Mouse (Mus musculus) thymus, adult 2 months (tissue): Measurements from ENCODE around the gene Dagla. TPM values are rescaled to one million over a fixed set of nuclear protein-coding genes. Genes with fewer than 3 reads are reported as not detected.

Experiments used
- DNase-seq: peaks from one replicate; pipeline ENCODE4 v3.0.0; 2021
- H3K27ac ChIP-seq: fragments of 200-500 bp; 2 replicates; pipeline ENCODE4 v1.5.1; 2012; ENCODE audit warnings: low read length, control low read depth; ENCODE audit not compliant: control insufficient read depth, insufficient read depth
- H3K27me3 ChIP-seq: fragments of 200-500 bp; 2 replicates; pipeline ENCODE4 v1.6.1; 2012; ENCODE audit warnings: mild to moderate bottlenecking, low read length, moderate library complexity, mixed read lengths; ENCODE audit not compliant: control insufficient read depth, insufficient read depth
- H3K36me3 ChIP-seq: fragments of 200-500 bp; 2 replicates; pipeline ENCODE4 v1.6.1; 2012; ENCODE audit warnings: mild to moderate bottlenecking, low read length, moderate library complexity; ENCODE audit not compliant: control insufficient read depth, insufficient read depth
- H3K4me1 ChIP-seq: fragments of 200-500 bp; replicated peaks from 2 replicates; pipeline ENCODE4 v1.6.1; 2012; ENCODE audit warnings: low read length; ENCODE audit not compliant: control insufficient read depth, insufficient read depth
- H3K4me3 ChIP-seq: fragments of 200-500 bp; 2 replicates; pipeline ENCODE4 v1.5.1; 2012; ENCODE audit warnings: mild to moderate bottlenecking, low read length, control low read depth, moderate library complexity; ENCODE audit not compliant: control insufficient read depth, insufficient read depth
- CTCF ChIP-seq: fragments of 200-500 bp; IDR thresholded peaks from 2 replicates; pipeline ENCODE4 v1.5.1; 2012; ENCODE audit warnings: mild to moderate bottlenecking, control low read depth, low read length, moderate library complexity, borderline replicate concordance; ENCODE audit not compliant: control insufficient read depth, poor library complexity, insufficient read depth; ENCODE audit errors: extremely low read depth
- POLR2A ChIP-seq: fragments of 200-500 bp; IDR thresholded peaks from 2 replicates; pipeline ENCODE4 v1.6.1; 2012; ENCODE audit warnings: mild to moderate bottlenecking, low read length, control low read depth, moderate library complexity; ENCODE audit not compliant: control insufficient read depth, poor library complexity, insufficient read depth; ENCODE audit errors: extremely low read depth
- WGBS: fragments of 180-500 bp; shearing (Covaris S2); methylation state at CpG from one replicate; pipeline ENCODE4 v1.1.7; 2018; 5-methylcytosine and 5-hydroxymethylcytosine counted together
- polyA plus RNA-seq: library from polyadenylated mRNA; depleted of rRNA; stranded (reverse); fragments of >200 nt; gene quantifications from 2 replicates; pipeline ENCODE4 v1.2.3, GENCODE M21; 2012

Dagla gene
- polyA plus RNA-seq, 1 experiment, result 3.0 TPM

- TF ChIP-seq POLR2A (no peak), CTCF (no peak)
- H3K36me3 ChIP-seq, result no peaks in the 10 kb centered on the region
- H3K4me1 ChIP-seq, result no peaks in the 10 kb centered on the region
- no peaks in the 10 kb centered on the region for H3K27me3 ChIP-seq
- no peak overlapping the region for H3K27ac ChIP-seq
- 80% methylated on average over 20 of the region's 20 CpGs for WGBS
- no peak for DNase-seq
- H3K4me3 ChIP-seq, result no peak overlapping the region
These were observed 9.8 kb downstream of the Dagla start for GRCm38 (mm10) chr19:10294631-10295562.

- DNase-seq, result no peak
- TF ChIP-seq POLR2A, result no peak
- TF ChIP-seq CTCF, result no peak
- H3K27me3 ChIP-seq, result no peaks in the 10 kb centered on the region
- no peak overlapping the region for H3K4me3 ChIP-seq
- WGBS, result 97% methylated on average over 5 of the region's 5 CpGs
- H3K36me3 ChIP-seq, result no peaks in the 10 kb centered on the region
- H3K27ac ChIP-seq, result no peak overlapping the region
- no peaks in the 10 kb centered on the region for H3K4me1 ChIP-seq
These were observed 10.7 kb downstream of the Dagla start for GRCm38 (mm10) chr19:10293987-10294386.

GRCm38 (mm10) chr19:10291896-10292490, 12.7 kb downstream of the Dagla start:
- no peak for DNase-seq
- no peaks in the 10 kb centered on the region for H3K36me3 ChIP-seq
- H3K4me3 ChIP-seq, result no peak overlapping the region
- H3K4me1 ChIP-seq, result no peaks in the 10 kb centered on the region
- H3K27me3 ChIP-seq, result no peaks in the 10 kb centered on the region
- H3K27ac ChIP-seq, result no peak overlapping the region
- WGBS, result 67% methylated on average over 9 of the region's 9 CpGs
- no peak for TF ChIP-seq POLR2A
- TF ChIP-seq CTCF, result no peak

- no peak overlapping the region for H3K27ac ChIP-seq
- no peak overlapping the region for H3K4me3 ChIP-seq
- no peaks in the 10 kb centered on the region for H3K27me3 ChIP-seq
- no peak for DNase-seq
- WGBS, result 78% methylated on average over 16 of the region's 16 CpGs
- TF ChIP-seq POLR2A, result no peak
- TF ChIP-seq CTCF, result no peak
- H3K36me3 ChIP-seq, result no peaks in the 10 kb centered on the region
- no peaks in the 10 kb centered on the region for H3K4me1 ChIP-seq
These were observed 14.3 kb downstream of the Dagla start for GRCm38 (mm10) chr19:10290153-10290945.

- TF ChIP-seq POLR2A, result no peak
- no peak for TF ChIP-seq CTCF
- DNase-seq, result no peak
- 89% methylated on average over 4 of the region's 4 CpGs for WGBS
- no peak overlapping the region for H3K4me3 ChIP-seq
- H3K36me3 ChIP-seq, result no peaks in the 10 kb centered on the region
- no peaks in the 10 kb centered on the region for H3K4me1 ChIP-seq
- no peaks in the 10 kb centered on the region for H3K27me3 ChIP-seq
- H3K27ac ChIP-seq, result no peak overlapping the region
These were observed 15.0 kb downstream of the Dagla start for GRCm38 (mm10) chr19:10289609-10290150.
